Mouse (Mus musculus): ENCODE data around the gene Auh. TPM values are rescaled to one million over a fixed set of nuclear protein-coding genes. Genes with fewer than 3 reads are reported as not detected.

Gene Auh
- polyA plus RNA-seq, 2 experiments: 33.8 to 34.0 TPM

DNA sequence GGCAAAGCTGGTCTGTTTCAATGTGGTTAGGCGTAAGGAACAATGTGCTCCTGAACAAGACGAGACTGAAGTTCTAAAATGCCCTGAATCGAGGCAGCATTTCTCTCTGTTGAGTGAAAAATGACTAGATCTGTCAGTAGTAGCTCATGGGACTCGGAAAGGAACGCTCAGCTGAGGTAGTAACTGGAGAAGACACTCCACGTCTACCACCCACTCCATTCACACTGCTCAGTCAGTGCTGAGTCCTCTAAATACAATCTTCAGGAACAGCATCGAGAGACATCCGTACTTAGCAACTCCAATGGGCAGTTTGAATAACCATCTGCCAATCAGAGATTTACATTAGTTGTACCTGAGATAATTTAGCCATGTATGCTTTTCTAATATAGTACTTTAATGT lies 66.0 kb downstream of the Auh start:
- Histone ChIP-seq H3K27ac (replicated peaks; ENCODE audit: low read depth, low read length) (no peak overlapping the region), H3K36me3 (ENCODE audit: control insufficient read depth, insufficient read depth, low read length) (peaks cover 3% of the 10 kb centered on the region; the same call in 1 of the 2 replicates), H3K4me1 (ENCODE audit: control insufficient read depth, insufficient read depth, low read length) (peaks cover 18% of the 10 kb centered on the region), H3K4me2 (replicated peaks; ENCODE audit: low read depth, low read length, severe bottlenecking) (no peak overlapping the region), H3K9ac (ENCODE audit: low read depth, low read length, severe bottlenecking) (no peak overlapping the region), H3K27me3 (ENCODE audit: control insufficient read depth, insufficient read depth, low read length) (no peaks in the 10 kb centered on the region), H3K4me3 (replicated peaks; ENCODE audit: low read length) (no peak overlapping the region), H3K9me3 (ENCODE audit: control insufficient read depth, low read length) (no peaks in the 10 kb centered on the region)
- DNase-seq (ENCODE audit: low spot score) (no peak), ATAC-seq (ENCODE audit: low FRiP score, low read depth) (no peak)
- TF ChIP-seq POLR2A (IDR thresholded peaks at IDR 0.05; ENCODE audit: borderline replicate concordance, extremely low read depth, insufficient read depth, insufficient read length): no peak
- 83% methylated on average over 8 of the region's 8 CpGs for WGBS

DNA sequence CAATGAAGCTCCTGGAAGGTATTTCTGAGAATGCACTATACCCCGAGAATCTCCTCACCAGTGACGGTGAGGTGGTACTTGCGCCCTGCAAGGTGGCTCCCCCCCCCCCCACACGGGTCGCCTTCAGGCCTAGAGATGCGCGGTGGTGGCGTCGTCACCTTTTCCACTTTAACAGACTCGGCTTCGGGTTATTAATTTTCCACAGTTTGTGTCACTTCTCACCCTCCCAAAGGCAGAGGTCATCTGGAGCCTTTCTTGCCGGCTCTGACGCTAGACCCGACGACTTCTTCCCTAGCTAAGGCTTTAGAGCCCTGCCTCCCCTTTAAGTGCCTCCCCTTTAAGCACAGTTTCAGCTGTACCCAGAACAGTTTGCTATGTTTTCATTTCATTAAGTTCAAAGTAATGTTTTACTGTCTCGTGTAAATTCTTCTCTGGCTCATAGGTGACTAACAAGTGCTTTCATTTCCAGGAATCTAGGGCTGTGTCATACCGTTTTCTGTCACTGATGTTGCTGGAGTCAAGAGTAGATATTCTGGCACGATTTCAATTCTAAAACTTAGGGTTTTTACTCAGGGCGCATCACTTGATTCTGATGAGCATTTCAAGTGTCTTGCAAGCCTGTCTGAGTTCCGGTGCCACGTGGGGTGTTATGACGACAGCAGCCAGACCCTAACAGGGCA lies 69.3 kb downstream of the Auh start:
- DNase-seq (ENCODE audit: low spot score) (no peak), ATAC-seq (ENCODE audit: low FRiP score, low read depth) (no peak)
- Histone ChIP-seq H3K36me3 (ENCODE audit: control insufficient read depth, insufficient read depth, low read length) (peaks cover 3% of the 10 kb centered on the region; the same call in 1 of the 2 replicates), H3K27me3 (ENCODE audit: control insufficient read depth, insufficient read depth, low read length) (no peaks in the 10 kb centered on the region), H3K4me1 (ENCODE audit: control insufficient read depth, insufficient read depth, low read length) (peaks cover 3% of the 10 kb centered on the region; the same call in 1 of the 2 replicates), H3K9me3 (ENCODE audit: control insufficient read depth, low read length) (no peaks in the 10 kb centered on the region), H3K4me3 (replicated peaks; ENCODE audit: low read length) (no peak overlapping the region), H3K4me2 (replicated peaks; ENCODE audit: low read depth, low read length, severe bottlenecking) (no peak overlapping the region), H3K27ac (replicated peaks; ENCODE audit: low read depth, low read length) (no peak overlapping the region), H3K9ac (ENCODE audit: low read depth, low read length, severe bottlenecking) (no peak overlapping the region)
- 66% methylated on average over 22 of the region's 22 CpGs for WGBS
- TF ChIP-seq POLR2A (IDR thresholded peaks at IDR 0.05; ENCODE audit: borderline replicate concordance, extremely low read depth, insufficient read depth, insufficient read length): no peak

DNA sequence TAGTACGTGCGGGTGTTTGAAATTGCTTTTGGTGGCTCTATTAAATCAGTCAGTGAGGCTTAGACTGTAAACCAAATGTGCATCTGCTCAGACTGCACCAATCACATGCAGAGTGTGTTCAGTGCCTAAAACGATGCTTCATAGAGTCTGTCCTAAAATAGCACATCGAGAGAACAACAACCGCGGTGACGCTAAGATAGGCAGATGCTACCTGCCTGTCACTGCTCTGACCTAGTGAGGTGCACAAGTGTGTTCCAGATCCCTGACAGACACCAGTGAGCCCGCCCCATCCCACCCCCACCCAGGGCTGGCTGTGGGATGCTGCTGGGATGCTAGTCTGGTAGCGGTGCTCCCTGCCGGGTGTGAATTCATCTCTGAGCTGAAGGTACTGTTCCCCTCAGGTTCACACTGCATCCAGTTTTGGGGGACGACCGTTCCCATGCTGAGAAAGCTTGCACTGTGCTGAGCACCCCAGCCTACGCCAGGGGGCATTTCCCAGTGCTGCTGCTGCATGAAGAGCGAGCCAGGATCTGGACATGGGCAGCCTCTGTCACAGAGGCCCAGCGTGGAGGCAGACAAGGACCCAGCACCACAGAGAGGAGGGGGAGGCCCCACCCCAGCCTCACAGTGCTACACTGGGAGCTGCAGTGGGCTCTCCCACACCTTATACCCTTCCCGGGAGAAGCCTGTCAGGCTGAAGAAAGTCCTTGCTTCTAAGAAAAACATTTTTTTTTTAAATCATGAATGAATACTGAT lies 70.2 kb downstream of the Auh start:
- Histone ChIP-seq H3K27ac (replicated peaks; ENCODE audit: low read depth, low read length) (no peak overlapping the region), H3K9ac (ENCODE audit: low read depth, low read length, severe bottlenecking) (no peak overlapping the region), H3K4me3 (replicated peaks; ENCODE audit: low read length) (no peak overlapping the region), H3K9me3 (ENCODE audit: control insufficient read depth, low read length) (no peaks in the 10 kb centered on the region), H3K27me3 (ENCODE audit: control insufficient read depth, insufficient read depth, low read length) (no peaks in the 10 kb centered on the region), H3K4me2 (replicated peaks; ENCODE audit: low read depth, low read length, severe bottlenecking) (no peak overlapping the region), H3K4me1 (ENCODE audit: control insufficient read depth, insufficient read depth, low read length) (peaks cover 3% of the 10 kb centered on the region; the same call in 1 of the 2 replicates), H3K36me3 (ENCODE audit: control insufficient read depth, insufficient read depth, low read length) (peaks cover 3% of the 10 kb centered on the region; the same call in 1 of the 2 replicates)
- no peak for TF ChIP-seq POLR2A (IDR thresholded peaks at IDR 0.05; ENCODE audit: borderline replicate concordance, extremely low read depth, insufficient read depth, insufficient read length)
- 74% methylated on average over 16 of the region's 16 CpGs for WGBS
- no peak for DNase-seq (ENCODE audit: low spot score)
- ATAC-seq (ENCODE audit: low FRiP score, low read depth): no peak

DNA sequence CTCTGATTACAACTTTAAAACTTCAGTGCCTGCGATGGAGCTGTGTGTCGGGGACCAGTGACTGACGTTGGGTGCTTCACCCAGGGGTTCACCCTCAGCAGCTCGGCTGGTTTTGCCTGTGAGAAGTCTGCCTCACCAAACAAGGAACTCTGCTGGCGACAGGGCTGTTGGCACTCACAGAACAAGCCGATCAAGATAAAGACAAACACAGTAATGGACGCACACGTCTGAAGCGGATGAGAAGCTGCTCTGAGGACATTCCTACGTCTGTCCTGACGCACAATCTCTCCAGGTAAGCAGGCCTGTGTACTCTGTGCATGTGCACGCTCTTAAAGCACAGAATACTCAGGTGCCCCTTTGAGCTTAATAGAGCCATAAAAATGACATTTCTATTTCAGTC lies 71.1 kb downstream of the Auh start:
- WGBS: 77% methylated on average over 12 of the region's 12 CpGs

DNA sequence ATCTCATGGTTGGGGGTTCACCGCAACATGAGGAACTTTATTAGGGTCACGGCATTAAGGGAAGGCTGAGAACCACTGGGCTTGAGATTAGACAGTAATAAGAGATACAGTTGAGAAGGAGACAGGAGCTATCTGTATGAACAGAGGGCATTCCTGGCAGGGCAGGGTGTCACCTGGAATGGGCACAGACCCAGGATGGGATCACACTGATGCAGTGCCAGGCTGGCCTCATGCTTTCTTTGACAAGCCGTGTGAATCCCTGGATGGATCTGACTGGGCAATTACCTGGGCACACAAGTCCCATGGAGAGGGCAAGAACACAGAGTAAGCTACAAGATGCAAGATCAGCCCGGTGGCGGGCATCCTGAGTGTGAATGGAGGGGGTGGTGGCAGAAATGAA lies 71.7 kb downstream of the Auh start:
- WGBS: 84% methylated on average over 5 of the region's 5 CpGs
- H3K9me3 ChIP-seq (ENCODE audit: control insufficient read depth, low read length): no peaks in the 10 kb centered on the region
- peaks cover 3% of the 10 kb centered on the region; the same call in 1 of the 2 replicates for H3K4me1 ChIP-seq (ENCODE audit: control insufficient read depth, insufficient read depth, low read length)
- H3K4me3 ChIP-seq (replicated peaks; ENCODE audit: low read length): no peak overlapping the region
- no peak for ATAC-seq (ENCODE audit: low FRiP score, low read depth)
- H3K36me3 ChIP-seq (ENCODE audit: control insufficient read depth, insufficient read depth, low read length): peaks cover 3% of the 10 kb centered on the region; the same call in 1 of the 2 replicates
- no peak overlapping the region for H3K4me2 ChIP-seq (replicated peaks; ENCODE audit: low read depth, low read length, severe bottlenecking)
- no peaks in the 10 kb centered on the region for H3K27me3 ChIP-seq (ENCODE audit: control insufficient read depth, insufficient read depth, low read length)
- no peak overlapping the region for H3K9ac ChIP-seq (ENCODE audit: low read depth, low read length, severe bottlenecking)
- H3K27ac ChIP-seq (replicated peaks; ENCODE audit: low read depth, low read length): no peak overlapping the region
- DNase-seq (ENCODE audit: low spot score): no peak
- no peak for TF ChIP-seq POLR2A (IDR thresholded peaks at IDR 0.05; ENCODE audit: borderline replicate concordance, extremely low read depth, insufficient read depth, insufficient read length)

More for the DNA sequence above, 71.1 kb downstream of the Auh start:
- Histone ChIP-seq H3K4me3 (replicated peaks; ENCODE audit: low read length) (no peak overlapping the region), H3K9me3 (ENCODE audit: control insufficient read depth, low read length) (no peaks in the 10 kb centered on the region), H3K27me3 (ENCODE audit: control insufficient read depth, insufficient read depth, low read length) (no peaks in the 10 kb centered on the region), H3K36me3 (ENCODE audit: control insufficient read depth, insufficient read depth, low read length) (peaks cover 3% of the 10 kb centered on the region; the same call in 1 of the 2 replicates), H3K4me1 (ENCODE audit: control insufficient read depth, insufficient read depth, low read length) (peaks cover 3% of the 10 kb centered on the region; the same call in 1 of the 2 replicates), H3K27ac (replicated peaks; ENCODE audit: low read depth, low read length) (no peak overlapping the region), H3K4me2 (replicated peaks; ENCODE audit: low read depth, low read length, severe bottlenecking) (no peak overlapping the region), H3K9ac (ENCODE audit: low read depth, low read length, severe bottlenecking) (no peak overlapping the region)
- ATAC-seq (ENCODE audit: low FRiP score, low read depth) (no peak), DNase-seq (ENCODE audit: low spot score) (no peak)
- no peak for TF ChIP-seq POLR2A (IDR thresholded peaks at IDR 0.05; ENCODE audit: borderline replicate concordance, extremely low read depth, insufficient read depth, insufficient read length)
